Mouse (Mus musculus) brain, embryonic 14.5 days (tissue): ENCODE measurements around the gene Olfr125.

ENCODE experiments used
- CTCF ChIP-seq: fragments of 200-500 bp; IDR thresholded peaks from 2 replicates; pipeline ENCODE4 v1.5.1; 2012; ENCODE audit warnings: inconsistent platforms, mild to moderate bottlenecking, moderate library complexity, borderline replicate concordance; ENCODE audit not compliant: insufficient read depth, insufficient read length; ENCODE audit errors: extremely low read depth
- POLR2A ChIP-seq: fragments of 200-500 bp; IDR thresholded peaks from 2 replicates; pipeline ENCODE4 v1.6.1; 2012; ENCODE audit warnings: mild to moderate bottlenecking, inconsistent platforms, borderline replicate concordance; ENCODE audit not compliant: poor library complexity, insufficient read depth, insufficient read length, severe bottlenecking; ENCODE audit errors: extremely low read depth

DNA sequence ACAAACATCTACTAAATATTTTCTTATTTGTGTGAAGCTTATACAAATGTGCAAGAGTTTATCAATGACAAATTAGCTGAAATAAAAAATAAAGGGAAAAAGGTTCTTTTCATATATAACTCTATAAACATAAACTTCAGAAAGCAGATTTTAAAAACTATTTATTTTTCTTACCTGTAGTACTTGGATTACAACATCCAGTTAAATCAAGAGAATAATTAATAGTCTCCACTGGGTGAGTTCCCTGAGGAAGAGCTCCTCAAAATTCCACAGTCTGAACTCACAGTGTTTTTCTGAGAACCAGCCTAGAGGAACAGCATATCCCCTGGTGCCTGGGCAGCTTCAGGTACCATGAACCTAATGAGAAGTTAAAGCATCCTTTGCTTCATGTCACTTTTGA, at the start of gene Olfr125:
- no peak for TF ChIP-seq POLR2A
- TF ChIP-seq CTCF: no peak
